Mouse (Mus musculus): Measurements from ENCODE around the gene Med12l.
"Not testable (repeated sequence)": the region's sequence is repeated elsewhere in the genome, so short reads cannot be mapped to it uniquely, and the experiment has no call there.

Med12l gene

DNA sequence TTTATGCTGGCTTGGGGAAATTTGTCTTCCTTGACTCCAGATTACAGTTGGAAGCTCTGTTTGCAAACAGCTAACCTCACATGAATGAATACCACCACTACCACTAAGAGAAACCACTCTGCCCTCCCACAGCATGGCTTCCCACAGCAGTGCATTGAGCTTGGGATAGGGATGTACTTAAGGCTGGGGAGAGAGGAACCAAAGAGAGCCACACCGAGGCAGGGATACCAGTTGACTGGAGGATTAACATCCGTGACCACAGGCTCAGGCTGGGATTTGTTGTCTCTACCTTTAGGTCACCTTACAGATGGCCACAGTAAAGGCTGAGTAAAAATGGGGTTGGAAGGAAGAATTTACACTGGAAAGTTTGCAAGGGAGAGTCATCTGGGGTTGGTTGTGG lies 16.6 kb downstream of the Med12l start:
- peak in 1 of 2 experiments; percentile 15 for DNase-seq (ENCODE audit: inconsistent age in 2 of 2, low spot score in 1 of 2)

DNA sequence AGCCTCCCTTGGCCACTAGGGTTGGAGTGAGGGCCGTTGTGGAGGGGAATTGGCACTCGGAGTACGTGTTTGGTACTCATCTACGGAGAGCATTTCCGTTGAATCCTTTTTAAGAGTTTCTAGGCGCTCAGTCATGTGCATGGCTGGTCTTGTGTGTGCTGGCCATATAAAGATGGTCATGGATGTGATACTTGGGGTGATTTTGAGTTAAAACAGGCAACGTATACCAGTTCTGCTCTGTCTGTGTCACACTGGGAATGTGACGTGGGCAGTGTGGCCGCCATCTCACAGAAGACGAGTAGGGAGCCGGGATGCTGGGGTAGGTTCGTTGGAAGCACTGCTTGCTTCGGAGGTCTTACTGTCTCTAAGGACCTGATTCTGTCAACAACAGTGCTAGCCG lies 17.3 kb downstream of the Med12l start:
- peak in 1 of 2 experiments; percentile 17 for DNase-seq (ENCODE audit: inconsistent age in 2 of 2, low spot score in 1 of 2)

DNA sequence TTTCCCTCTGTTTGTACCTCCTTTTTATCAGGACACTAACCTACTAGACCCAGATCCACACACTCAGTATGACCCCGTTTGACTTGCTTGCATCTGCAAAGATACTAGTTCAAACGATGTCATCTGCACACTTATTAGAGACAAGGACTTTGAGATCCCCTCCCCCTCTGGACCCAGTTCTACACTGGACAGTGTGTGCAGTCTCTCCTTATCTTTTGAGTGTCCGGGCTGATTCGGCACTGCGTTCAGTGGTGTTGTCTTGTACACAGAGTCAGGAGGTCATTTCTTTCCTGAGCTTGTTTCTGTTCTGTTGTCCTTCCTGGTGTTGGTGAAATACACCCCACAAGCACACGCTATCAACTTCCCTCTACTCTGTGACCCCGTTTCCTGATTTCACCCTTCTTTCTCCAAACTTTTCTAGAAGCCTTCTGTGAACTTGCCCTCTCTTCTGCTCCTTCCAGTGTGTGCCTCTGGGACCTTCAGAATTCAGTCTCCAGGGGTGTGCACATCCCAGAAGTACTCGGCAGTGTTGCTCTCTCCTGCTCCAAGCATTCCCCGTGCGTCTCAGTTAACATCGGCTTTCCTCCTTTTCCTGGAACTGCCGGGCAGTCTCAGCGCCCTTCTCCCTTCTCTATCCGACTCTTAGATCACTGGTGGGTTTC lies 19.0 kb downstream of the Med12l start:
- no peak for DNase-seq (ENCODE audit: inconsistent age in 2 of 2, low spot score in 1 of 2)

DNA sequence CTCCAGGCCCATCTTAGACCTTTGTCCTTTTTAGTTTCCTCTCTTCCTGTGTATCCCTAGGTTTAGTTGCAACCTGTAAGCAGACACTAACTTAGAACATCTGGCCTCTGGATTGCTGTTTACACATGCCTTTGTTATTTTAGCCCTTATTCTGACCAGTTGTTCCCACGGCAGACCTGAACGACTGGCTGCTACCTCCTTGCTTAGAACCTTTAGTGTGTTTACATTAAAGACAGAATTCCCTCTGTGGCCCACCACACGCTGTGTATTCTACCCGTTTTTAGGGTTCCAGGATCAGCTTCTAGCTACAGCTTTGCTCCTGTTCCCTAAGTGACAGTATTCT lies 19.5 kb downstream of the Med12l start:
- DNase-seq (ENCODE audit: inconsistent age in 2 of 2, low spot score in 1 of 2) = no peak

DNA sequence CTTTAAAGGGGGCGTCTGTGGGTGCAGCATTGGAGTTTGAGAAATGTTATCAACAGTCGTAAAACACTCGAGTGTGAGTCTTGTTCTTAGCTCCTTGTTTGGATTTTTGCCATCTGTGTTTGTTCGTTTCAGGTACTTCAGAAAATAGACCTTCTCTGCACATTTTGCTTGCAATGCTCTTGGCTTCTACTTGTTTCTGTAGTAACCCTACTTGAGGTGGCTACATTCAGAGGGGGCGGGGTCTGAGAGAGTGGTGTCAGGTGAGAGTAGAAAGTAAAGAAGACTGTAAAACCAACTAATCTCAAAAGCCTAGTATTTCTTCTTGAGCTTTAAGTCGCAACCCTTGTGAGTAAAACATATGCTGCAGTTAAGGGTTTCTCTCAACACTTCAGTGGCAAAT lies 23.1 kb downstream of the Med12l start:
- DNase-seq (ENCODE audit: inconsistent age in 2 of 2, low spot score in 1 of 2) = no peak

DNA sequence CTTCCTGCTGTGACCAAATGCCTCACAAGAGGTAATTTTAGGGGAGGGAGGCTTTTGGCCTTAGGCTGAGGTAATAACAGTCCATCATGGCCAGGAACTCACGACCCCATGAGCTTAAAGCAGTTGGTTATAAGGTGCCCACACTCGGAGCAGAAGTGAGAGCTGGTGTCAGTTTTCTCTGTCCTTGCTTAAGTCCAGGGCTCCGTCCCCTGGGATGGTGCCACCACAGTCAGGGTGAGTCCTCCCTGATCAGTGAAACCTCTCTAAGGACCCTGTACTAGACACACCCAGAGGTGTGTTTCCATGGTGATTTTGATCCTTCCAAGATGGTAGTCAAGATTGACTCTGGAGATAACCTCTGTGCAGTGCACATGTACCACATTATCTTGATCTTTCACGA lies 25.4 kb downstream of the Med12l start:
- DNase-seq (ENCODE audit: inconsistent age in 2 of 2, low spot score in 1 of 2) = no peak

DNA sequence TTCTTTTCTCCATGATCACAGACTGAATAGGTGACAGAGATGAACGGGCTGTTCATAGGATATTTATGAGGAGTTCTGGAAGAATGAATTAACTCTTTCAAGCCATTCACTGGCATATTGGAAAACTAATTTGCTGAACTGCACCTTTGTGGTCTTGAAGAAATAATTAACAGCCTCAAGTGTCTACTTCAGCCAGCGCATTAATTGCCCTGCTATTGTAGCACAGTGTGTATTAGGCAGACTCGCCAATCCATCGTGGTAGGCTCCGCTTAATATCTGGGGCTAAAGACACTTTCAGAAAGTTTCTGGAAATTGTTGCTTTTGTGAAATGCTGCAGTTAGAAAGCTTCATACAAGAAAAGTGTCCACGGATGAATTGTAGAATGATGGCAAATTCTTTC lies 35.9 kb downstream of the Med12l start:
- no peak for DNase-seq (ENCODE audit: inconsistent age in 2 of 2, low spot score in 1 of 2)

DNA sequence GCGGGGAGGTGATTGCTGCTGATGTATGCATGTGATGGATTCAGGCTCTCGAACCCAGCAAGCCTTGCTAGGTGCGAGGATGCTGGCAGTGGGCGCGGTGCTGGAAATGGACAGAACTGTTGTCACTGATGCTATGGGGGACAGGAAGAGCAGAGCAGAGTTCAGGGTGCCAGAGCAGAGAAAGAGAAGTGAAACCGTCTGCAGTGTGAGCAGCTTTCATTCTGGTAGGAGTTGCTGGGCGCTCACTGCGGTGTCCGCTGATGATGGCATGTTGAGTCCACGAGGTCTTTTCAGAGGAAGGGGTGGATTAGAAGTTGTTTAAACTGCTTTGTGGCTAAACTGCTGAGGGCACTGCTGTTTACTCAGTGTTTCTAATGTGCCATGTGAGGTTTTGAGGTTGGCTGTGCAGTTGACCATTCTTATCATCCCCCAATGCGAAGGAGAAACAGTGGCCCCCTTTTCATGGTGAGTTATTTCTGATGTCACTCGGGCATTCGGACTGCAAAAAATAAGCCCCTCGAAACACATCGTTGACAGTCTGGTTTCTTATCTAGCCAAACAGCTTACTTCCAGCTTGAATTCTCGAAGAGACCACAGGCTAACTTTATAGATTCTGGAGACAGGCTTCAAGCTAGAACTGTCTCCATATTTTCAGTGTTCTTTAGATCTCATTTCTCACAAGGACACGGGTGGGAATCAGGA lies 49.4 kb downstream of the Med12l start:
- no peak for DNase-seq (ENCODE audit: inconsistent age in 2 of 2, low spot score in 1 of 2)

DNA sequence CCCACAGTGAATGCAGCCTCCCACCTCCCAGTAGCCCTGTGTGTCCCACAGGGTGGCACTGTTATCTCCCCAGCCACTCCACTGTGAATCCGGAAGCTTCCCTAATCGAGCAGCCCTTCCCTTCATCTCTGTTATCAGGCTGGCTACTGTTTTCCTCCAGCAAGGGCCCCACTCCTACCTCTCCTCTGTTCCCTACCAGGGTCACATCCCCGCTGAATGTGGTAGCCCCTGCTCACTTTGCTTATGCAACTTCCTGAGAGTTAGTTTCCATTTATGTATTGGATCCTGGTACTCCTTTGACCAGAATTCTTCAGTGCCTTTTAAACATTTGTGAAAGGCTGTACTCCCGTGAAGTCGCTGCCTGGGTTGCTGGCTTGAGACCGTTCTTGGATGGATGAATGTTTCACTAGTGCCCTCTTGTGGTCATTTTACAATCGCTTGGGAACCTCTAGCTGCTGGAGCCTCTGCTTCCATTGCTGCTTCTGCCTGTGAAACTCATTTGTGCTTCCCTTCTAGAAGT lies 53.5 kb downstream of the Med12l start:
- peak; percentile 63 to 93 for DNase-seq (ENCODE audit: inconsistent age in 2 of 2, low spot score in 1 of 2)

DNA sequence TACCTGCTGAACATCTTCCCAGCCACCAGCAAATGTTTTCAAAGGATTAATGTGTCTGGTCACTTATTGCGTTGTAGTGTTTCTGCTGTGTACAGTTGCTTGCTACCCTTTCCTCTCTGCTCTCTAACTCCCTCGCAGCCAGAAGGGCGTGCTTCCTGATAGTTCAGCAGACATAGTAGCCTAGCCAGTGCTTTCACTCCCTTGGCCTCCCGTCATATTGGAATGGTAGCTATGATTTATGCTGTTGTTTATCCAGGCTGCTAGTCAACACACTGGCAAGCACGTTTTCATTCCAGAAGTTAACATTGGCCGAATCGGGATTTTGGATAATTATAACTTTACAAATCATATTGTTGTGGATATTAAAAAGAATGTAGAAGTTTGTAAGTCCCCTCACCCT lies 54.5 kb downstream of the Med12l start:
- DNase-seq (ENCODE audit: inconsistent age in 2 of 2, low spot score in 1 of 2) = no peak

DNA sequence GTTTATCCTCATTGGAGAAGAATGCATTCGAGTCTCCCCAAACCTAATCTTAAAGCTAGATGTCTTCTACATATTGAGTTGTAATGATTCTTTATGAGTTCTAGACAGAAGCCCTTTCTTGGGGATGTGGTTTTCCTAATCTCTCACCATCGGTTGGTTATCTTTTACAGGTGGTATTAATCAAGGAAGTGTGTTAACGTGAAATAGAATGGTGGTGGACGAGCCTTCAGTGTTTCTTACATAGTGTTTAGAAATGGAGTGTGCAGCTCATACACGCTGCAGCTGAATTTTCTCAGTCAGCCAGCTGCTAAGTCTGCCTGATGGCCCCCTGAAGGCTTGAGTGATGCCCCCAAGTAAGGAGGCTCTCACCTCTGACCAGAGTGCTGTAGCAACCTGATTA lies 56.5 kb downstream of the Med12l start:
- no peak for DNase-seq (ENCODE audit: inconsistent age in 2 of 2, low spot score in 1 of 2)

DNA sequence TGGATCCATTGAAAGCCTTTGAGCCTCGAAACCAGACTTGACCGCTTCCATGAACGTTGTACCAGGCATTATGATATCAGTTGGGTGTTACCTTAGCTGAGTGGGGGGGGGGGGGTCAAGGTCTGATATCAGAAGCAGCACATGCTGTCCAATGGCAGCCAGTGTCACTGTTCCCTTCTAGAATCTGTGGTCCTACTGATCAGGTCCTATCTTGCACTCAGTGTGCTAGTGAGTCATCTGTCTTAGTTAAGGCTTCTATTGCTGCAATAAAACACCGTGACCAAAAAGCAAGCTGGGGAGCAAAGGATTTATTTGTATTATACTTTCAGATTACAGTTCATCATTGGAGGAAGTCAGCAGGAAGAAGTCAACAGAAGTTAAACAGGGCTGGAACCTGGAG lies 57.8 kb downstream of the Med12l start:
- no peak for DNase-seq (ENCODE audit: inconsistent age in 2 of 2, low spot score in 1 of 2)

DNA sequence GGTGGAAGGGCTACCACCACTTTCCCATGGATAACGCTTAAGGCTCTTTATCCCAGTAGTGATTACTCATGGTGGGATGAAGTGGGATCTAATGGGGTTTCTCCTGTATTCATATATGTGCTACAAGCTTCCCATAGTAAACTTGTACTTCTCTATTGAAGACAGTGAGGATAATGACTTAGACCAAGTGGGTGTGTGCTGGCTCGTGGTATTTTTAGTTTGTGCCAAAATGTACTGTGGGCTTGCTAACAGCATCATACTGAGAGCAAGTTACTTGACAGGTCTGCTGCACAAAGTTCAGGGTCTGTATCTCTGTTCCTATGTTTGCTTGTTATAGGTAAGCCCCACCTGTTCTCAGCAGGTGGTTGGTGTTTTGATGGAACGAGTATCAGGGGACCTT lies 60.3 kb downstream of the Med12l start:
- DNase-seq (ENCODE audit: inconsistent age in 2 of 2, low spot score in 1 of 2) = no peak

DNA sequence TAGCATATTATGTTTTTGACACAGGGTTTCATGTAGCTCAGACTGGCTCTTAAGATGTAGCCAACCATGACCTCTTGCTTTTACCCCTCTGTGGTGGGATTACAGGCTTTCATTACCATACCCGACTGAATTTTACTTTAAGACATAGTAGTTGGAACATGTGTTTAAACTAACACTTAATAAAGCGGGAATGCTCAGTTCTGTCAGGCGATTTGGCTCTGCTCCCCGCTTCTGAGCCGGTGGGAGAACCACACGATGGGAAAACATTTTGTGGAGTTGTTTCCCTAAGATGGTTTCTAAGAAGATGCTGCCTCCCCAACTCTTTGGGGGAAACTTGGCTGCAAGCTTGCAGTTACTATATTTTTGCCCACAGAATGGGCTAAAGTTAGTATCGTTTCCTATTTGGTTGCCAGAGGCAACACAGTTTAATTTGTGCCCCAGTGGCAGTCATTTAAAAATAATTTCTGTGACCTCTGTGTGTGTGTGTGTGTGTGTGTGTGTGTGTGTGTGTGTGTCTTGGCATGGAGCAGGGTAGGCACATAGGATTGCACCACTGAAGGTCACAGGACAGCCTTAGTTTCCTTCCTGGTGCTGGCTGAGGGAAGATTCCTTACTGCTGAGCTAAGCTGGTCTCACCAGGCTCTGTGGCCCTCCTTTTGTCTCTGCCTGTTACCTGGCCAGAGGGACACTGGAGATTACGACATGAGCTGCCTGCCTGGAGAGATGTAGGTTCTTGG lies 61.1 kb downstream of the Med12l start:
- peak in 1 of 2 experiments; percentile 40 for DNase-seq (ENCODE audit: inconsistent age in 2 of 2, low spot score in 1 of 2)

DNA sequence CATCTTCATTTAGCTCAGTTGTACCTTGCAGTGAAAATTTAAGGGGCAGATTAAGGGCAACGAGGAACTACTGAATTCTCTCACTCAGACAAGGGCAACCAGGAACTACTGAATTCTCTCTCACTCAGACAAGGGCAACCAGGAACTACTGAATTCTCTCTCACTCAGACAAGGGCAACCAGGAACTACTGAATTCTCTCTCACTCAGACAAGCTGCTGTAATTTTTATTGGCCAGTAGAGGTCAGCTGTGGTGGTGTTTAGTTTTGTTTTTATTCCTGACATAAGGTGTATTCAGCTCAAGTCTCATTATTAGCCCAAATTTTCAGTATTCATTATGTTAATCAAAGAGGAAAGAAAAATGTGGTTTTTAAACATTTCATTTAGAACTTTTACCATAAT lies 63.4 kb downstream of the Med12l start:
- not testable (repeated sequence) for DNase-seq (ENCODE audit: inconsistent age in 2 of 2, low spot score in 1 of 2)

DNA sequence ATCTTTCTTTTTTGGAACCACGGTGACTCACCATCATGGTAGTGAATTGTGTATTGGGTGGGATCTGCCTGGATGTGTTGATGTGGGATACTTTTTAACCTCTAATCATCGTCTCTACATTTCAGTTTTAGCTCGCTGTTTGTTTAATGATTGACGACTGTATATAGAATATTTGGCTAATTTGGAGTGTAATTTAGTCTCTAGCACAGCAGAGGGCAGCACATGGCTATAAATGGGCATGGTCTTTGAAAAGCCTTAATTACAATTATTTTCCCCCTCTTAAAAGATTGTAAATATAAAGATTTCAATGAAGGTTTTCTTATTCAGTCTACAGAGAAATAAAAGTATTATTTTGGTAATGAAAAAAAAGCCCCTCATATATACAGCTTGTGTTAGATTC lies 71.7 kb downstream of the Med12l start:
- DNase-seq (ENCODE audit: inconsistent age in 2 of 2, low spot score in 1 of 2) = peak in 1 of 2 experiments; percentile 58

DNA sequence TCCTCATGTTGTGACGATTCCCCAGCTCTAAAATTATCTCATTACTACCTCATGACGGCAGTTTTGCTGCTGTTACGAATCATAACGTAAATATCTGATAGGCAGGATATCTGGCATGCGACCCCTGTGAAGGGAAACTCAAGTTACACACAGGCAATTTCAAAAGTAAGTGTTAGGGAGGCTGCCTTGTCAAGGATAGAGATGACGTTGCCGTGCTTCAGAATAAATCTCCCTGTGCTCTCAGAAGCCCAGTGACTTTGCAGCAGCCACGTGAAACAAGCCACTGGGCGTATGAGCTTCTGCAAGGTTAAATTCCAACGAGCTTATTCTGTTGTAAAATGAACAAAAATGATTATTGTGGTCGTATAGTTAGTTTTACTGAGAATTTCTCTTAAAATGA lies 73.0 kb downstream of the Med12l start:
- peak; percentile 41 to 73 for DNase-seq (ENCODE audit: inconsistent age in 2 of 2, low spot score in 1 of 2)

DNA sequence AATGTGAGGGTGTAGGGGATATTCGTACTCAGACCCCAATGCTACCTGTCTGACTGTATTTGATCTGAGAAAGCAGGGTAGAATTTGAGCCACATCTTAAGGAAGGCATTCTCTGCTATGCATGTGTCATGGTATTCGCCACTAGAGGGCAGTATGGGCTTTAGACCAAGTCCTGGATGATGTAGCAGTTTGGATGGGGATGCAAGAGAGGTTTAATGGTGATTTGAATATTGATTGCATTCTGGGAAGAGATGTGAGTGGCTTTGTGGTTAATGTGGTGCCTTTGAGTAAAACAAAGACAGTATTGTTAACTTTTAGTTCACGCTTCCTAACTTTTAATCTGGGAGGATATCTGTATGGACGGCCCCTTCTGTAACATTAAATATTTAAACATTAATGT lies 73.7 kb downstream of the Med12l start:
- DNase-seq (ENCODE audit: inconsistent age in 2 of 2, low spot score in 1 of 2) = peak; percentile 43 to 84

DNA sequence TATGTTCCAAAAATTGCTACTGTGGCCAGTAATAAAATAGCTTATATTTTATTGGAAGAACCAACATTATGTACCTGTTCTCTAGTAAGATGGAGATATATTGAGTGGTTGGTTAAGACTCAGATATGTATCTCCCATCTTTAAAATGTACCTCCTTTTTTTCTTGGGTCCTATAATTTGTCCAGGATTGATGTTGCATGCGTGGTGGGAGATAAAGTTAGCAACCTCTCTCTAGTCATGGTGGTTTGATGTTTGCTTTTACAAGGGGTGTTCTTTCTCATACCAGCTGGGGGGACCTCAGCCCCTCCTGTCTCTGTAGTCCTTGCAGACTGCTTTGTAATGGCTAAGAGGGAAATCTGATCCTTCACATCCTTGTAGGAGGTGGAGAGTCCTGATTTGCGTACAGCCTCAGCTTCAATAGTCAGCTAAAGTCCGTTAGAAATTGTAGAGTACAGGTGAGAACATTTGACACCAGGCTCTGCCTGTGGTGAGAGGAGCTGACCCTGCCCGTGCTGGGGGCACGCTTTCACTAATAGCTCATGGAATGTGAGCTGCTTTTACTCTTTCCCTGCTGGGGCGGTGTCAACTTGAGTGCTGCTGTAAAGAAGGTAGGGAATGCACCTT lies 74.8 kb downstream of the Med12l start:
- DNase-seq (ENCODE audit: inconsistent age in 2 of 2, low spot score in 1 of 2) = no peak

DNA sequence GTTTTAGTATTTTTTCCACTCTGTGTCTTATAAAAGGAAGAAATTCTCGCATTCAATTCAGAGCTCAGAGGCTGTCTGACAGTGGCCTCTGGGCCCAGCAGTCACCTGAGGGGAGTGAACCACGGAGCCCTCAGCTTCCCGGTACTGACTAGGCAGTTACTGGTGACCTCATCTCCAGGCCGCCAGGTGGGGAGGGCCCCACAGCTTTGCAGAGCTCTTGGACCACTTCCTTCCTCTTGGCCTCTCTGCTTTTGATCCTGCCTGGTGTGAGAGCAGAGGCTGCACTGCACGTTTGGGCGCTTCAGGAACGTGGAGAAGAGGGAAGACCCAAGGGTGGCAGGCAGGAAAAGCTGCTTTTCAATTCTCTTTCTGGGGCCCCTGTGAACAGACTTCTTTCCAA lies 75.3 kb downstream of the Med12l start:
- no peak for DNase-seq (ENCODE audit: inconsistent age in 2 of 2, low spot score in 1 of 2)

DNA sequence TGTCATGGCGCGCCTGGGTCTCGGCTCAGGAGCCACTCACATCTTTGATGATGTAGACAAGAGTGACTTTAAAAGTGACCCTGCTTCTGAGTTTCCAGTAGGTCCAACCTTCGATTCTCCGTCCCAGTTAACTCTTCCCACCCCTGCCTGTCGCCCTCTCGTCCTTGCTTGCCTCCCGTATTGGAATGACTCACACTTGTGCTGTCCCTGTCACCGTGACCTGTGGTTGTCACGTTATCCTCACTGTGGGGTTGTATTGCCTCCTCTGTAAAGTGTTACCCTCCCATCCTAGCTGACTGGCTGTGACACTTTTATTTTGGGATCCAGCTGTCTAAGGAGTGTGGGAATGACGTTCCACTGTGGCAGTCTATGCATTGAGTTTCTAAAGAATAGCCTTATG lies 87.1 kb downstream of the Med12l start:
- peak in 1 of 2 experiments; percentile 56 for DNase-seq (ENCODE audit: inconsistent age in 2 of 2, low spot score in 1 of 2)

DNA sequence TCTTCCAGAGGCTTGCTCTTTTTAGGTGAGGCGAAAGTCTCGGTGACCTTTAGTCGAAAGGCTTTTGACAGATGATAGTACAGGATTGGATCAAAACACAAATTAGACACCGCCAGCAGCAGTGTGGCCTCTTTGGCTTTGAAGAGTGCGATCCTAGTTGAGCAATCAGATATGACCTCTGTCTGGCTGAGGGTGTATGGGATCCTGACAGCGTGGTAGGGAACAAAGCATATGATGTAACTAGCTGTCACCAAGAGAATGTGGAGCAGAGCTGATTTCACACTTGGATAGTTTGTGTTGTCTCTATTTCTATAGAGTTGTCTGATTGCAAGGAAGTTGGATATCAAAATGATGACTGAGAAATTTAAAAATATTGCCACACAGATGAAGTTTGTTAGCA lies 91.8 kb downstream of the Med12l start:
- peak in 1 of 2 experiments; percentile 75 for DNase-seq (ENCODE audit: inconsistent age in 2 of 2, low spot score in 1 of 2)
